Comparison of ENCODE assay signal across 18 mouse cellular contexts in the genomic region with DNA sequence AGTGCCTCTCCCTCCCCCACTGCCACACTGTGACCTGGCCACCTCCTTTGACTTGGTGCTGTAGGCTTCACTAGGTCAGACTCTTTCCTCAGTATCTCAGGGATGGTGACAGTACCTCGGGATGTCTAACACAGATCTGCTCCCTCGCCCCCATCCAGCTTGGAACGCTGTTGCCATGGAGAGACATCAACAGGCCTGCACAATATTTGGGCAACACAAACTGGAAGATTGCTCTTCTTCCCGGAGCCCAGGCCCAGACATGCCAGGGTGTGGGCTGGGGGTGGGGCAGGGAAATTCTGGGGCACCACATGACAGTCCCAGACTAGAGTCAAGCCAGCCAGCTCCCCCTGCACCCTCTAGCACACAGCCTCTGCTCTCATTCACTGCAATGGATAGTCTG.
A peak's percentile ranks its signal among the peaks of the same experiment; 100 is the strongest.
DNase-seq lines count a peak whose midpoint lies in the region; ATAC-seq lines count a peak whose summit lies in the region.
"Had no signal": no experiment of that assay in that cellular context is flagged by ENCODE, and none has a peak within 500 bp of the region (broad histone marks: within the 10 kb centered on the region; RNA-seq: fewer than 3 reads in every experiment).

No protein-coding gene starts in this region.

- H3K4me3 ChIP-seq in heart, embryonic 11.5 days (ENCODE audit: low read depth, low read length): no peak overlapping the region
- no peak overlapping the region for H3K4me3 ChIP-seq in heart, embryonic 13.5 days
- H3K4me3 ChIP-seq in limb, embryonic 10.5 days: no peak overlapping the region
- no peak overlapping the region for H3K4me3 ChIP-seq in hindbrain, embryonic 14.5 days (replicated peaks; ENCODE audit: low read length)
- H3K4me3 ChIP-seq: hindbrain, embryonic 12.5 days had no signal

- no peaks in the 10 kb centered on the region for H3K9me3 ChIP-seq in heart, embryonic 11.5 days (replicated peaks; ENCODE audit: control insufficient read depth, low read length)
- H3K9me3 ChIP-seq in heart, embryonic 13.5 days: no peaks in the 10 kb centered on the region
- H3K9me3 ChIP-seq in limb, embryonic 10.5 days (replicated peaks): no peaks in the 10 kb centered on the region
- no peaks in the 10 kb centered on the region for H3K9me3 ChIP-seq in hindbrain, embryonic 14.5 days (ENCODE audit: control insufficient read depth, low read length)
- H3K9me3 ChIP-seq: hindbrain, embryonic 12.5 days had no signal

- H3K9ac ChIP-seq in heart, embryonic 11.5 days (ENCODE audit: low read depth, low read length): no peak overlapping the region
- peak overlapping the region; percentile 4 for H3K9ac ChIP-seq in heart, embryonic 13.5 days
- no peak overlapping the region for H3K9ac ChIP-seq in hindbrain, embryonic 14.5 days
- H3K9ac ChIP-seq: hindbrain, embryonic 12.5 days; liver, postnatal 0 days had no signal

- H3K27ac ChIP-seq in heart, embryonic 11.5 days (ENCODE audit: low read depth, low read length): no peak overlapping the region
- peak overlapping the region; percentile 26; the same call in 1 of the 2 replicates for H3K27ac ChIP-seq in heart, embryonic 13.5 days (replicated peaks)
- H3K27ac ChIP-seq in limb, embryonic 10.5 days: peak overlapping the region; percentile 50; the same call in 1 of the 2 replicates
- H3K27ac ChIP-seq in hindbrain, embryonic 14.5 days: no peak overlapping the region
- H3K27ac ChIP-seq: hindbrain, embryonic 12.5 days had no signal

- peaks cover 18% of the 10 kb centered on the region; the same call in 1 of the 2 replicates for H3K4me1 ChIP-seq in heart, embryonic 11.5 days (ENCODE audit: control insufficient read depth, insufficient read depth, low read length)
- peaks cover 33% of the 10 kb centered on the region for H3K4me1 ChIP-seq in heart, embryonic 13.5 days
- H3K4me1 ChIP-seq in limb, embryonic 10.5 days: peaks cover 26% of the 10 kb centered on the region
- no peaks in the 10 kb centered on the region for H3K4me1 ChIP-seq in hindbrain, embryonic 14.5 days (replicated peaks; ENCODE audit: control insufficient read depth, insufficient read depth, low read length)
- H3K4me1 ChIP-seq: hindbrain, embryonic 12.5 days had no signal

- no peak; the same call in 1 of the 2 replicates for ATAC-seq in heart, embryonic 11.5 days (replicated peaks; ENCODE audit: insufficient number of reproducible peaks, low FRiP score, low TSS enrichment)
- ATAC-seq in heart, embryonic 13.5 days (ENCODE audit: extremely low read depth, insufficient number of reproducible peaks, low FRiP score, low TSS enrichment): no peak
- ATAC-seq in hindbrain, embryonic 14.5 days (ENCODE audit: low FRiP score): no peak
- ATAC-seq: forebrain, embryonic 16.5 days; liver, postnatal 0 days had no signal

- H3K36me3 ChIP-seq in heart, embryonic 11.5 days (ENCODE audit: control insufficient read depth, insufficient read depth, low read length): no peaks in the 10 kb centered on the region
- H3K36me3 ChIP-seq in heart, embryonic 13.5 days: no peaks in the 10 kb centered on the region
- no peaks in the 10 kb centered on the region for H3K36me3 ChIP-seq in limb, embryonic 10.5 days
- no peaks in the 10 kb centered on the region for H3K36me3 ChIP-seq in hindbrain, embryonic 14.5 days (replicated peaks; ENCODE audit: control insufficient read depth, insufficient read depth)
- H3K36me3 ChIP-seq: hindbrain, embryonic 12.5 days had no signal

- no peak overlapping the region for H3K4me2 ChIP-seq in heart, embryonic 11.5 days
- no peak overlapping the region for H3K4me2 ChIP-seq in heart, embryonic 13.5 days
- H3K4me2 ChIP-seq in hindbrain, embryonic 14.5 days (replicated peaks): no peak overlapping the region
- H3K4me2 ChIP-seq: hindbrain, embryonic 12.5 days; midbrain, embryonic 11.5 days had no signal

- no peaks in the 10 kb centered on the region for H3K27me3 ChIP-seq in heart, embryonic 11.5 days (ENCODE audit: control insufficient read depth, insufficient read depth, low read length)
- no peaks in the 10 kb centered on the region for H3K27me3 ChIP-seq in heart, embryonic 13.5 days (replicated peaks)
- H3K27me3 ChIP-seq in limb, embryonic 10.5 days (ENCODE audit: low read depth, poor library complexity, severe bottlenecking): no peaks in the 10 kb centered on the region
- no peaks in the 10 kb centered on the region for H3K27me3 ChIP-seq in hindbrain, embryonic 14.5 days (ENCODE audit: control insufficient read depth, insufficient read depth, low read length)
- H3K27me3 ChIP-seq: CH12.LX; hindbrain, embryonic 12.5 days had no signal

- WGBS in heart, embryonic 11.5 days (ENCODE audit: insufficient replicate concordance): 44% methylated on average over 4 of the region's 4 CpGs
- 48% methylated on average over 4 of the region's 4 CpGs for WGBS in heart, embryonic 13.5 days
- WGBS in limb, embryonic 10.5 days: 81% methylated on average over 4 of the region's 4 CpGs
- WGBS in hindbrain, embryonic 14.5 days: 75% methylated on average over 4 of the region's 4 CpGs

- peak; percentile 95 for DNase-seq in heart, adult 11 months
- peak; percentile 20 for DNase-seq in Muller cell, postnatal 12 days (ENCODE audit: inconsistent ontology term)
- DNase-seq in limb, embryonic 10.5 days (ENCODE audit: low spot score): no peak
- no peak for DNase-seq in embryo, embryonic 11 days
- no peak for DNase-seq in hindbrain, embryonic 14.5 days (ENCODE audit: low spot score)
- DNase-seq: cerebellum, adult 18-20 months; cerebellum, postnatal 25 days; kidney, adult 8-10 months; kidney, postnatal 25 days; left cerebral cortex, postnatal 4 days; liver, postnatal 0 days; thymus, postnatal 25 days had no signal

Comparison
In these comparisons a context has a peak if more than half of its experiments do, and no peak if none do; other contexts are left out.
1. H3K27ac ChIP-seq: peak in heart, embryonic 13.5 days (single experiment) and limb, embryonic 10.5 days (single experiment); none in heart, embryonic 11.5 days (single experiment) and hindbrain, embryonic 14.5 days (single experiment).
2. DNase-seq: peak in heart, adult 11 months (single experiment) and Muller cell, postnatal 12 days (single experiment); none in limb, embryonic 10.5 days (single experiment), embryo, embryonic 11 days (single experiment) and hindbrain, embryonic 14.5 days (single experiment).